Mouse (Mus musculus) Patski (cell line): ENCODE data around the gene Nav3. TPM values are rescaled to one million over a fixed set of nuclear protein-coding genes. Genes with fewer than 3 reads are reported as not detected.

Source experiments
- ATAC-seq: fragments of 100-300 bp; one replicate; pipeline ENCODE4 v1.8.0; 2021
- CTCF ChIA-PET: fragments of 350-600 bp; sonication (Branson Sonifier 250); formaldehyde crosslinking; loops from one replicate; lab custom pipeline; 2022; ENCODE audit warnings: inconsistent platforms; lab: Charles Lee
- POLR2A ChIA-PET: fragments of 350-600 bp; sonication (Branson Sonifier 250); formaldehyde crosslinking; loops from one replicate; lab custom pipeline; 2022; ENCODE audit warnings: antibody characterized with exemption, inconsistent platforms; lab: Charles Lee
- DNase-seq: peaks from one replicate; pipeline ENCODE4 v3.0.0-alpha.2; 2011; ENCODE audit warnings: low read depth, low spot score
- H3K27me3 ChIP-seq: fragments of 371-371 bp; one replicate; pipeline ENCODE4 v1.5.1; 2021
- CTCF ChIP-seq: fragments of 100-300 bp; IDR thresholded peaks from one replicate; pipeline ENCODE4 v1.5.1; 2021
- in situ Hi-C: fragments of 300-500 bp; cut with MboI; formaldehyde crosslinking; loops from 3 replicates; pipeline ENCODE4 v1.11.1; 2018; ENCODE audit warnings: low pct_unique_long_range_greater_than_20kb, mixed read lengths
- polyA plus RNA-seq: library from polyadenylated mRNA; unstranded; gene quantifications from one replicate; pipeline ENCODE4 v1.2.3, GENCODE M21; 2021

Nav3 gene
- polyA plus RNA-seq, 1 experiment from 2014 or later, result 2.4 TPM

- TF ChIP-seq CTCF, result no peak
- H3K27me3 ChIP-seq, result no peaks in the 10 kb centered on the region
- in situ Hi-C loops, result no loop called here
- CTCF ChIA-PET, result interaction anchor here (1.1 to 1.8 kb wide), 2 partner anchors 14 to 170 kb away, joined by 4 to 5 read pairs; no protein-coding TSS in a partner anchor
- DNase-seq (no peak), ATAC-seq (no peak)
- POLR2A ChIA-PET, result no interaction called here
These were observed 765.4 kb downstream of the Nav3 start for GRCm38 (mm10) chr10:109690564-109690963.

GRCm38 (mm10) chr10:109684109-109685056, 771.6 kb downstream of the Nav3 start:
- DNase-seq, result no peak
- H3K27me3 ChIP-seq, result no peaks in the 10 kb centered on the region
- ChIA-PET POLR2A (no interaction called here), CTCF (no interaction called here)
- TF ChIP-seq CTCF, result peak; percentile 38
- in situ Hi-C loops, result no loop called here
- no peak for ATAC-seq

- in situ Hi-C loops, result no loop called here
- H3K27me3 ChIP-seq, result no peaks in the 10 kb centered on the region
- ATAC-seq, result no peak
- CTCF ChIA-PET, result no interaction called here
- POLR2A ChIA-PET, result no interaction called here
- no peak for DNase-seq
- no peak for TF ChIP-seq CTCF
These were observed 783.1 kb downstream of the Nav3 start for GRCm38 (mm10) chr10:109672896-109673295.

- POLR2A ChIA-PET, result no interaction called here
- H3K27me3 ChIP-seq, result no peaks in the 10 kb centered on the region
- no peak for TF ChIP-seq CTCF
- in situ Hi-C loops, result no loop called here
- ATAC-seq (peak; percentile 94), DNase-seq (no peak)
- CTCF ChIA-PET, result interaction anchor here (1.1 kb wide), 1 partner anchor 17 kb away, joined by 3 read pairs; no protein-coding TSS in a partner anchor
These were observed 788.6 kb downstream of the Nav3 start for GRCm38 (mm10) chr10:109667453-109667852.

GRCm38 (mm10) chr10:109664629-109665317, 791.2 kb downstream of the Nav3 start:
- peaks cover 8% of the 10 kb centered on the region for H3K27me3 ChIP-seq
- TF ChIP-seq CTCF, result peak; percentile 68
- in situ Hi-C loops, result no loop called here
- ATAC-seq (no peak), DNase-seq (no peak)
- ChIA-PET CTCF (interaction anchor here (0.7 to 2.6 kb wide), 9 partner anchors 10 to 931 kb away, joined by 3 to 13 read pairs (median 4); no protein-coding TSS in a partner anchor), POLR2A (interaction anchor here (0.6 kb wide), 1 partner anchor 16 kb away, joined by 3 read pairs; no protein-coding TSS in a partner anchor)

GRCm38 (mm10) chr10:109651516-109651915, 804.5 kb downstream of the Nav3 start:
- TF ChIP-seq CTCF, result no peak
- POLR2A ChIA-PET, result no interaction called here
- in situ Hi-C loops, result no loop called here
- H3K27me3 ChIP-seq, result peaks cover 17% of the 10 kb centered on the region
- DNase-seq (no peak), ATAC-seq (no peak)
- CTCF ChIA-PET, result interaction anchor here (1.1 to 2.1 kb wide), 3 partner anchors 13 to 181 kb away, joined by 3 to 6 read pairs (median 3); no protein-coding TSS in a partner anchor

- CTCF ChIA-PET, result no interaction called here
- ATAC-seq (no peak), DNase-seq (no peak)
- POLR2A ChIA-PET, result no interaction called here
- peaks cover 42% of the 10 kb centered on the region for H3K27me3 ChIP-seq
- in situ Hi-C loops, result no loop called here
- TF ChIP-seq CTCF, result no peak
These were observed 812.4 kb downstream of the Nav3 start for GRCm38 (mm10) chr10:109643598-109643997.

- ATAC-seq (no peak), DNase-seq (no peak)
- peaks cover 38% of the 10 kb centered on the region for H3K27me3 ChIP-seq
- no peak for TF ChIP-seq CTCF
- CTCF ChIA-PET, result interaction anchor here (0.7 kb wide), 1 partner anchor 72 kb away, joined by 3 read pairs; no protein-coding TSS in a partner anchor
- in situ Hi-C loops, result no loop called here
- POLR2A ChIA-PET, result no interaction called here
These were observed 814.2 kb downstream of the Nav3 start for GRCm38 (mm10) chr10:109641806-109642205.

GRCm38 (mm10) chr10:109637702-109638101, 818.3 kb downstream of the Nav3 start:
- DNase-seq (no peak), ATAC-seq (no peak)
- CTCF ChIA-PET, result interaction anchor here (1.0 kb wide), 1 partner anchor 12 kb away, joined by 5 read pairs; no protein-coding TSS in a partner anchor
- in situ Hi-C loops, result no loop called here
- no peak for TF ChIP-seq CTCF
- H3K27me3 ChIP-seq, result peaks cover 13% of the 10 kb centered on the region
- POLR2A ChIA-PET, result no interaction called here
